Mouse (Mus musculus) E14TG2a.4 (cell line): ENCODE measurements around the gene Hba-x.

Source experiments
- H3K27me3 ChIP-seq: 2 replicates; pipeline ENCODE4 v1.6.1; 2014; ENCODE audit warnings: low read length, control low read depth; ENCODE audit not compliant: insufficient read depth
- H3K36me3 ChIP-seq: 2 replicates; pipeline ENCODE4 v1.6.1; 2014; ENCODE audit warnings: low read length, control low read depth; ENCODE audit not compliant: insufficient read depth
- H3K4me1 ChIP-seq: replicated peaks from 2 replicates; pipeline ENCODE4 v1.6.1; 2014; ENCODE audit warnings: low read depth, low read length, control low read depth
- H3K4me3 ChIP-seq: replicated peaks from 2 replicates; pipeline ENCODE4 v1.5.1; 2014; ENCODE audit warnings: mild to moderate bottlenecking, low read length
- H3K9me3 ChIP-seq: 2 replicates; pipeline ENCODE4 v1.6.1; 2014; ENCODE audit warnings: low read length, control low read depth
- CTCF ChIP-seq: conservative IDR thresholded peaks from 2 replicates; pipeline ENCODE4 v1.5.1; 2014; ENCODE audit warnings: low read length
- NANOG ChIP-seq: IDR thresholded peaks from 2 replicates; pipeline ENCODE4 v1.6.1; 2014; ENCODE audit warnings: borderline replicate concordance, low read length, mixed read lengths
- POU5F1 ChIP-seq: IDR thresholded peaks from 2 replicates; pipeline ENCODE4 v1.6.1; 2014; ENCODE audit warnings: low read length, borderline replicate concordance

Gene Hba-x

GRCm38 (mm10) chr11:32244064-32244463 is 32.1 kb upstream of the Hba-x start:
- no peak overlapping the region for H3K4me3 ChIP-seq
- H3K9me3 ChIP-seq: no peaks in the 10 kb centered on the region
- H3K36me3 ChIP-seq: peaks cover 81% of the 10 kb centered on the region
- TF ChIP-seq CTCF: no peak
- TF ChIP-seq POU5F1: no peak
- no peak for TF ChIP-seq NANOG
- H3K27me3 ChIP-seq: no peaks in the 10 kb centered on the region
- H3K4me1 ChIP-seq: peaks cover 19% of the 10 kb centered on the region

- TF ChIP-seq CTCF: no peak
- no peak for TF ChIP-seq POU5F1
- TF ChIP-seq NANOG: no peak
- no peak overlapping the region for H3K4me3 ChIP-seq
- peaks cover 82% of the 10 kb centered on the region for H3K36me3 ChIP-seq
- H3K9me3 ChIP-seq: no peaks in the 10 kb centered on the region
- no peaks in the 10 kb centered on the region for H3K27me3 ChIP-seq
- H3K4me1 ChIP-seq: peaks cover 19% of the 10 kb centered on the region
Observed at GRCm38 (mm10) chr11:32244617-32245016, 31.6 kb upstream of the Hba-x start.

- Histone ChIP-seq H3K9me3 (no peaks in the 10 kb centered on the region), H3K27me3 (no peaks in the 10 kb centered on the region), H3K4me3 (no peak overlapping the region), H3K4me1 (peaks cover 19% of the 10 kb centered on the region), H3K36me3 (peaks cover 85% of the 10 kb centered on the region)
- TF ChIP-seq NANOG: no peak
- no peak for TF ChIP-seq POU5F1
- TF ChIP-seq CTCF: no peak
Observed at GRCm38 (mm10) chr11:32245614-32246013, 30.6 kb upstream of the Hba-x start.

GRCm38 (mm10) chr11:32247068-32247467 is 29.1 kb upstream of the Hba-x start:
- TF ChIP-seq CTCF (no peak), POU5F1 (no peak), NANOG (no peak)
- H3K36me3 ChIP-seq: peaks cover 85% of the 10 kb centered on the region
- peaks cover 19% of the 10 kb centered on the region for H3K4me1 ChIP-seq
- no peak overlapping the region for H3K4me3 ChIP-seq
- H3K27me3 ChIP-seq: no peaks in the 10 kb centered on the region
- no peaks in the 10 kb centered on the region for H3K9me3 ChIP-seq

GRCm38 (mm10) chr11:32248350-32248749 is 27.9 kb upstream of the Hba-x start:
- TF ChIP-seq NANOG (no peak), CTCF (no peak), POU5F1 (no peak)
- no peaks in the 10 kb centered on the region for H3K9me3 ChIP-seq
- H3K27me3 ChIP-seq: no peaks in the 10 kb centered on the region
- H3K36me3 ChIP-seq: peaks cover 82% of the 10 kb centered on the region
- H3K4me1 ChIP-seq: peaks cover 12% of the 10 kb centered on the region
- no peak overlapping the region for H3K4me3 ChIP-seq

DNA sequence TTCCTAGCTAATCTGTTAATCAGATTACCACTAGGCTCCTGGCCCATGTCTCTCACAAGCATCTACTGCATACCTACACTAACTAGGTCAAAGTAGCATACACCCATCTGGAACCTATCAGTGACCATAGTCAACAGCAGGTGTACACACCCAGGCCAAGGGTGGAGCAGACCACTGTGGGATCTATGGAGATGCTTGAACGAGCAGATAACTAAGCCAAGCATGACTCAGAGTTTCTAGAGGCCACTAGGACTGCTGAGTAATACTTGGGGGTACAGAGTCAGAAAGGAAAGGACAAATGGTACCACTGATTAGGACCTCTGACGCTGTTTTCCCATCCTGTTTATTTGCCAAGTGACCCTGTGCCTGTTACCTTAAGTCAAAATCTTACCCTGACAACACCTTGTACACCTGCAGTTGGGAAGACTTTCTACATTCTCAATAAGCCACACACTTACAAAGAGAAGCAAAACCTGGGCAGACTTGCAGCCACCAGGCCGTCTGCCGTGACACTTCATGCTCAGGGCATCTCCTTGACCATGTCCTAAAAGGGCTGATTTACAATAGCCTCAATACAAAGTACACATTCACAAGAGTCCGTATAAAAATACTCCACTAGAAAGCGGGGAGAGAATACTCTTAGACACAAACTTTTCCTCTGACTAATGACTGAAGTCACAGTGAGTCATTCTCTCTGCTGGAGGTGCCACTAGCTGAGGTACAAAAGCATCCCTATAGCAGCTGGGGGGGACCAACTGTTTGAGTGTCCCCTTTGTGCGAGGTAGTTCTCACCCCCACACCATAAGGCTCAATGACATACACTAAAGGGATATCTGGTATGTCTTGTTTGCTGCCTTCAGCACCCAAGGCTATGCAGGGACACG is 25.1 kb upstream of the Hba-x start:
- H3K4me3 ChIP-seq: no peak overlapping the region
- no peaks in the 10 kb centered on the region for H3K4me1 ChIP-seq
- H3K9me3 ChIP-seq: no peaks in the 10 kb centered on the region
- H3K36me3 ChIP-seq: peaks cover 90% of the 10 kb centered on the region
- TF ChIP-seq NANOG (no peak), POU5F1 (no peak), CTCF (no peak)
- no peaks in the 10 kb centered on the region for H3K27me3 ChIP-seq

DNA sequence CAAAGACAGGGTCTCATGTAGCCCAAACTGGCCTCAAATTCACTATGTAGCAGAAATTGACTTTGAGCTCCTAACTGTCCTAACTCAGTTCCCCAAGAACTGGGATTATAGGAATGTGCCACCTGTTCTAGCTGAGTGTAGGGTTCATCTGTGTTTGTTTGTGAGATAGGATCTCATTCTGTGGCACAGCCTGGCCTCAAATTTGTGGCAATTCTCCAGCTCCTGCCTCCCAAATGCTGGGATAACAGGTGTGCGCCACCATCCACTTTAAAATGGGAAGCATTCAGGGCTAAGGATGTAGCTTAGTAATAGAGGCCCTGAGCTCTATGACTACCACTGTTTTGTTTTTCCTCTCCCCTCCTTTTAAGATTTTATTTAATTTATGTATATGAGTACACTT is 23.1 kb upstream of the Hba-x start:
- Histone ChIP-seq H3K9me3 (no peaks in the 10 kb centered on the region), H3K4me1 (no peaks in the 10 kb centered on the region), H3K36me3 (peaks cover 73% of the 10 kb centered on the region), H3K27me3 (no peaks in the 10 kb centered on the region), H3K4me3 (no peak overlapping the region)
- TF ChIP-seq CTCF: no peak
- no peak for TF ChIP-seq NANOG
- no peak for TF ChIP-seq POU5F1

DNA sequence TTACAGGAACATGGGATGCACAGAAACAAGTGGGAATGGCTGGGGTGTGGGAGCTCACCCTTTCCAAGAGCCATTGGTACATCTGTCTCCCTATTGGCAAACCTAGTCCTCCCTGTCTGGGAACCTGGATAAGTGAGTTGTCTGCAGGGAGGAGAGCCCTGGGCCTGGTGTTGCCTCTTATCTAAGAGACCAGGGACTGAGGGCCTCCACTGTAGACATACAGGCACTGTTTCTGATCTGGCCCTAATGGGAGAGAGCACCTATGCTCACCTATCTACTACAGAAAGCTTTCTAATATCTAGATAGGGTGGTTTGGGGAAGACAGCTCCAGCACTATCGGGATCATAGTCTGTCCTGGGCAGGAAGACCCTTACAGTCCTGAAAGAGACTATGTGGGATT is 20.1 kb upstream of the Hba-x start:
- Histone ChIP-seq H3K4me3 (no peak overlapping the region), H3K36me3 (peaks cover 54% of the 10 kb centered on the region), H3K27me3 (no peaks in the 10 kb centered on the region), H3K4me1 (no peaks in the 10 kb centered on the region; the same call in 1 of the 2 replicates), H3K9me3 (no peaks in the 10 kb centered on the region)
- TF ChIP-seq NANOG (no peak), CTCF (no peak), POU5F1 (no peak)
